Mouse (Mus musculus): ENCODE data around the gene Ptprs.

- TF ChIP-seq CTCF (IDR thresholded peaks at IDR 0.05; ENCODE audit: control insufficient read depth, insufficient read depth, insufficient read length) (no peak), MAX (IDR thresholded peaks at IDR 0.05) (no peak), MYOD1 (IDR thresholded peaks at IDR 0.05; ENCODE audit: control insufficient read depth, insufficient read length, low read depth) (no peak)
Observed at GRCm38 (mm10) chr17:56467456-56467884, 8.8 kb downstream of the Ptprs start.

All from C2C12 (cell line).